Mouse (Mus musculus) lung, embryonic 14.5 days (tissue): ENCODE measurements around the gene Arid4a. TPM values are rescaled to one million over a fixed set of nuclear protein-coding genes. Genes with fewer than 3 reads are reported as not detected.
A peak's percentile ranks its signal among the peaks of the same experiment; 100 is the strongest.
"Not testable (repeated sequence)": the region's sequence is repeated elsewhere in the genome, so short reads cannot be mapped to it uniquely, and the experiment has no call there.

Source experiments
- ATAC-seq: fragments of 200-750 bp; cut with Nextera tagmentation; 2 replicates; pipeline ENCODE4 v1.8.0; 2017; ENCODE audit warnings: mild to moderate bottlenecking, moderate TSS enrichment, moderate library complexity; ENCODE audit not compliant: insufficient read depth
- DNase-seq: peaks from one replicate; pipeline ENCODE4 v3.0.0-alpha.2; 2015
- H3K27ac ChIP-seq: fragments of 300-500 bp; sonication (generic); 2 replicates; pipeline ENCODE4 v1.5.1; 2014; ENCODE audit warnings: low read depth, mild to moderate bottlenecking, moderate library complexity
- H3K27me3 ChIP-seq: fragments of 300-500 bp; sonication (generic); 2 replicates; pipeline ENCODE4 v1.6.1; 2014; ENCODE audit warnings: low read length, control low read depth; ENCODE audit not compliant: insufficient read depth
- H3K36me3 ChIP-seq: fragments of 300-500 bp; sonication (generic); 2 replicates; pipeline ENCODE4 v1.6.1; 2014; ENCODE audit warnings: control low read depth; ENCODE audit not compliant: insufficient read depth
- H3K4me1 ChIP-seq: fragments of 300-500 bp; sonication (generic); 2 replicates; pipeline ENCODE4 v1.6.1; 2014; ENCODE audit warnings: antibody characterized with exemption, control low read depth; ENCODE audit not compliant: insufficient read depth
- H3K4me2 ChIP-seq: fragments of 300-500 bp; sonication (generic); 2 replicates; pipeline ENCODE4 v1.6.1; 2014; ENCODE audit warnings: mild to moderate bottlenecking
- H3K4me3 ChIP-seq: fragments of 300-500 bp; sonication (generic); 2 replicates; pipeline ENCODE4 v1.5.1; 2014; ENCODE audit warnings: low read depth, low read length
- H3K9ac ChIP-seq: fragments of 300-500 bp; sonication (generic); 2 replicates; pipeline ENCODE4 v1.6.1; 2014
- H3K9me3 ChIP-seq: fragments of 300-500 bp; sonication (generic); 2 replicates; pipeline ENCODE4 v1.6.1; 2016; ENCODE audit warnings: low read depth, low read length, control low read depth
- CTCF ChIP-seq: IDR thresholded peaks from 2 replicates; pipeline ENCODE4 v1.5.1; 2016; ENCODE audit warnings: antibody characterized with exemption, low read depth
- WGBS: fragments of 180-500 bp; shearing (Covaris S2); extraction: QIAGEN DNeasy Blood & Tissue Kit; methylation state at CpG from one replicate; pipeline ENCODE4 v1.1.7; 2014; 5-methylcytosine and 5-hydroxymethylcytosine counted together
- polyA plus RNA-seq: library from polyadenylated mRNA; unstranded; fragments of >200 nt; fragmentation: Nextera tagmentation; extraction: Ambion mirVana; gene quantifications from 2 replicates; pipeline ENCODE4 v1.2.1, GENCODE M21; 2014

Arid4a gene
- polyA plus RNA-seq, 1 experiment from 2014 or later: 35.9 TPM

DNA sequence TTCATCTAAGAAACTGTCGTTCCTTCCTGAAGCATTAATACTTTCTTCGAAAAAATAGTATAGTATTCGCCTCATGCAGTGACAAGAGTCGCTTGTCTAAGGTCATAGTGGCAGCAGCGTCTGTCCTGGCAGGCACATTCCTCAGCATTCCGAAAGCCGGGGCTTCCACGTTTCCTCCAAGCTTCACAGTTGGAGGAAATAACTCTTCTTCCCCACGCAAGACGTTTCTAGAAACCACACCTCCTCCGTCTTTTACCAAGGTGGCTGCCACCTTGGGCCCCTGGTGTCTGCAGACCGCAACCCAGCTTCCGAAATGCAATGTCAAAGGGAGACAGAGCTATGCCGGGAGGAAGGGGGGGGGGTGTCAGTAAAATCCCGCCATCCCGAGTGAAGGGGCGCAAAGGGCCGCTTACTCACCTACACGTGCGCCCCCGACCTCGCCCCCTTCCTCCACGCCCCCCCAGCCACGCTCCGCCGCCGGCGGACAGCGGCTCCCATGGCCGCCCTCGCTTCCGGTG lies 886 bp upstream of the Arid4a start:
- no peak for TF ChIP-seq CTCF
- Histone ChIP-seq H3K4me2 (peak overlapping the region; percentile 78), H3K27ac (peak overlapping the region; percentile 98), H3K9ac (peak overlapping the region; percentile 80), H3K9me3 (no peaks in the 10 kb centered on the region), H3K4me1 (peaks cover 14% of the 10 kb centered on the region), H3K36me3 (peaks cover 34% of the 10 kb centered on the region), H3K27me3 (no peaks in the 10 kb centered on the region), H3K4me3 (peak overlapping the region; percentile 97)
- under 1% methylated on average over 32 of the region's 32 CpGs for WGBS
- no peak; the same call in 1 of the 2 replicates for ATAC-seq
- DNase-seq: peak; percentile 56

DNA sequence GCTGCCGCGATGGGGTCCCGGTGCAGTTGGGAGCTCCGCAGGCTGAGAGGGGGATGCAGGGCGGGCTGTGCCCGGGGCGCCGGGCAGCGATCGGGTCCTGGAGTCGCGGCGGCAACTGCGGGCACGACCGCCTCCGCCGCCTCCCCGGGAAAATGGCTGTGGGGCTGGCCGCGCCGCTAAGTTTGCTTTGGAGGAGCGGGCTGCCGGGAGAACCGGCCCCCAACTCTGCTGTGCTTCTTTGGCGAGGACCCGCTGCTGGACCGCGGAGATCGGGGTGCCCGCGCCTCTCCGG lies 367 bp downstream of the Arid4a start:
- peak overlapping the region; percentile 97 for H3K27ac ChIP-seq
- DNase-seq (no peak), ATAC-seq (no peak)
- peaks cover 38% of the 10 kb centered on the region for H3K36me3 ChIP-seq
- H3K4me3 ChIP-seq: peak overlapping the region; percentile 97
- H3K9ac ChIP-seq: peak overlapping the region; percentile 88
- TF ChIP-seq CTCF: no peak
- no peaks in the 10 kb centered on the region for H3K27me3 ChIP-seq
- no peaks in the 10 kb centered on the region for H3K9me3 ChIP-seq
- under 1% methylated on average over 33 of the region's 33 CpGs for WGBS
- peak overlapping the region; percentile 76 for H3K4me2 ChIP-seq
- peaks cover 14% of the 10 kb centered on the region for H3K4me1 ChIP-seq

DNA sequence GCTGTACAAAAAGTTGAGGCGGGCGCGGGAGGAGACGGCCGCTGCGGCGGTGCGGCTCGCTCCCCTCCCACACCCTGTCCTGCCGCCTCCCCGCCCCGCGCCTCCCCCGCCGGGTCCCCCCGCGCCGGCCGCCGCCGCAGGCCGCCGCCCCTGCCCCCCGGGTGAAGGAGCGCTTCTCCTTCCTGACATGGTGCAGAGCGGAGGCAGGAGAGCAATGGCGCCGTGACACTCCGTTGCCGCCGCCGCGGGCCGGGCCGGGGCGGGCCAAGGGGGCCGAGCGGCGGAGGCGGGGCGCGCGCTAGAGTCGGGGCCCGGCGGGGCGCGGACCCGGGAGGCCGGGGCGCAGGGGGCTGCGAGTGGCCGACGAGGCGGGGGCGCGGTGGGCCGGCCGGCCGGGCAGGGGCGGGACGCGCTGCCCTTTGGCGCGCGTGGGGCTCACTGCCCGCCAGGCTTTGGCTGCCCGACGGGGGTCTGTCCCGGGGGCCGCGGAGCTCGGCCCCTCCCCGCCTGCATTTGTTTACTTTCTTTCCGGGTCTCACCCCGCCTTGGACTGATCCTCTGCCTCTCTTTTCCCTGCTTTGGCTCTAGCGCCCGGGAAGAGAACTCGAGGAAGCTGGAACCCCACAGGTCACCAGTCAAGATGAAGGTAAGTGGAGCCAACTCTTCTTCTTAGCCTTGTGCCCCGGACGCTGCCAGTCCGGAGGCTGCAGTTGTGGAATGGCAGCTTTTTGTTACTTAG lies 882 bp downstream of the Arid4a start:
- peak; percentile 21 for ATAC-seq
- peak overlapping the region; percentile 97 for H3K4me3 ChIP-seq
- H3K4me2 ChIP-seq: peak overlapping the region; percentile 76
- peak overlapping the region; percentile 97 for H3K27ac ChIP-seq
- no peak for TF ChIP-seq CTCF
- peak overlapping the region; percentile 88 for H3K9ac ChIP-seq
- no peaks in the 10 kb centered on the region for H3K27me3 ChIP-seq
- peaks cover 41% of the 10 kb centered on the region for H3K36me3 ChIP-seq
- peaks cover 14% of the 10 kb centered on the region for H3K4me1 ChIP-seq
- WGBS: 0% methylated on average over 67 of the region's 82 CpGs
- no peaks in the 10 kb centered on the region for H3K9me3 ChIP-seq
- DNase-seq: peak; percentile 63

- Histone ChIP-seq H3K4me3 (peak overlapping the region; percentile 97), H3K4me1 (peaks cover 12% of the 10 kb centered on the region), H3K9me3 (no peaks in the 10 kb centered on the region), H3K27ac (peak overlapping the region; percentile 97; the same call in 1 of the 2 replicates), H3K4me2 (peak overlapping the region; percentile 76), H3K27me3 (no peaks in the 10 kb centered on the region), H3K36me3 (peaks cover 40% of the 10 kb centered on the region), H3K9ac (peak overlapping the region; percentile 88)
- no peak for TF ChIP-seq CTCF
- ATAC-seq (no peak), DNase-seq (no peak)
- WGBS: 8% methylated on average over 5 of the region's 5 CpGs
These were observed 1.4 kb downstream of the Arid4a start for GRCm38 (mm10) chr12:71017242-71017571.

DNA sequence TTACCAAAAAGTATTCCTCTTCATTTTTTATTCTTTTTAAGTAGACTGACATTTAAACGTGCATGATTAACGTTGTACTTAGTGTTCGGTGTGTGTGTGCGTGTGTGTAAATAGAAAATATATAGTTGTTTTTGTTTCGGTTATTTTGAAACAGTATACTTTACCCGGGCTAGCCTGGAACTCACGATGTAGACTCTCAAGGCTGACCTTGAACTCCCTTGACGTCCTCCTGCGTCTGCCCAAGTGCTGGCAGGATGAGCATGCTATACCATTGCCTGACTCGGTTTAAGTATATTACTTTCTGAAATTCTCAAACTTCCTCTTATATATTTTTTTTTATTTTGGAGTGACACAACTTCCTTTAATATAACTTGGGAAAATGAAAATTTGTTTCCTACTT lies 2.0 kb downstream of the Arid4a start:
- Histone ChIP-seq H3K36me3 (peaks cover 40% of the 10 kb centered on the region), H3K27me3 (no peaks in the 10 kb centered on the region), H3K9me3 (no peaks in the 10 kb centered on the region), H3K4me2 (peak overlapping the region; percentile 76), H3K27ac (no peak overlapping the region), H3K4me3 (peak overlapping the region; percentile 97), H3K4me1 (peaks cover 10% of the 10 kb centered on the region), H3K9ac (peak overlapping the region; percentile 88; the same call in 1 of the 2 replicates)
- no peak for TF ChIP-seq CTCF
- ATAC-seq: no peak
- DNase-seq: no peak
- 70% methylated on average over 10 of the region's 10 CpGs for WGBS

- peaks cover 44% of the 10 kb centered on the region for H3K36me3 ChIP-seq
- no peak overlapping the region for H3K9ac ChIP-seq
- peaks cover 1% of the 10 kb centered on the region; the same call in 1 of the 2 replicates for H3K4me1 ChIP-seq
- no peak overlapping the region for H3K27ac ChIP-seq
- no peak for ATAC-seq
- no peak overlapping the region for H3K4me3 ChIP-seq
- no peak overlapping the region for H3K4me2 ChIP-seq
- no peak for TF ChIP-seq CTCF
- 90% methylated on average over 8 of the region's 8 CpGs for WGBS
- DNase-seq: no peak
- H3K27me3 ChIP-seq: no peaks in the 10 kb centered on the region
- no peaks in the 10 kb centered on the region for H3K9me3 ChIP-seq
These were observed 3.4 kb downstream of the Arid4a start for GRCm38 (mm10) chr12:71019211-71019610.

DNA sequence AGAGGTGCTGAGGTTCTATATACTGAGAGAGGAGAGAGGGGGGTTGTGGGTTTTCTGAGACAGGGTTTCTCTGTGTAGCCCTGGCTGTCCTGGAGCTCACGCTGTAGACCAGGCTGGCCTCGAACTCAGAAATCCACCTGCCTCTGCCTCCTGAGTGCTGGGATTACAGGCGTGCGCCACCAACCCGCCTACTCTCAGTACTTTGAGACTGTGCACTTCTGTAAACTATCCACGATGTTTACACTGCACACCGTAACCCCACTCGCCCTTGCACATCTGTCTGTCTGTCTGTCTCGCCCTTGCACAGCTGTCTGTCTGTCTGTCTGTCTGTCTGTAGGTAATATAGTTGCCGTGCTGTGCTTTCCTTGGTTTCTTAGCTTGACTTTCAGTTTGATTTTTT lies 8.6 kb downstream of the Arid4a start:
- WGBS: 94% methylated on average over 10 of the region's 10 CpGs
- peaks cover 88% of the 10 kb centered on the region for H3K36me3 ChIP-seq
- DNase-seq: no peak

GRCm38 (mm10) chr12:71028265-71028664 lies 12.5 kb downstream of the Arid4a start:
- H3K27me3 ChIP-seq, H3K9me3 ChIP-seq, ATAC-seq, DNase-seq, H3K4me1 ChIP-seq, H3K27ac ChIP-seq, H3K4me3 ChIP-seq, H3K4me2 ChIP-seq, H3K9ac ChIP-seq: not testable (repeated sequence)
- WGBS: 90% methylated on average over 8 of the region's 8 CpGs
- H3K36me3 ChIP-seq: peaks cover 82% of the 10 kb centered on the region

More for the DNA sequence above, 8.6 kb downstream of the Arid4a start:
- TF ChIP-seq CTCF: no peak
- no peak for ATAC-seq
- H3K27me3 ChIP-seq: no peaks in the 10 kb centered on the region
- no peak overlapping the region for H3K9ac ChIP-seq
- H3K4me3 ChIP-seq: no peak overlapping the region
- no peaks in the 10 kb centered on the region for H3K9me3 ChIP-seq
- H3K4me1 ChIP-seq: no peaks in the 10 kb centered on the region
- H3K27ac ChIP-seq: no peak overlapping the region
- H3K4me2 ChIP-seq: no peak overlapping the region
